Mouse (Mus musculus): Measurements from ENCODE around the gene Rfc1.

DNA sequence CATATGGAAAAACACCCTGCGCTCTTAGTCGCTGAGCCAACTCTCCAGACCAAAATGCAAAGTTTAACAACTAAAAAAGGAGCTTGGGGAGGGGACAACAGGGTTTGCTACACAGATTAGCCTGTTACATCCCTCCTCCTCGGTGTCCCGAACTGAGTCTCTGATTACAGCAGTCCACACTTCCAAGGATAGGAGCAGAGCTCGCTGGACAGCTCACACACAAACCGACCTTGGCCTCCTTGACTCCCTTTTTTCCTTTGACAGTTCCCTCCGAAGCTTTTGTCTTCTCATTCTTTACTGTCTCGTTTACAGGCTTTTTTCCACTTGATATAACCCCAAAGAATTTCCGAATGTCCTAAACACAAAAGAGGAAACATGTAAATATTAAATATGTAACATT is 16.3 kb downstream of the Rfc1 start:
- TF ChIP-seq EP300 (IDR thresholded peaks at IDR 0.05; ENCODE audit: low read depth) (no peak), CTCF (IDR thresholded peaks at IDR 0.05; ENCODE audit: low read depth) (no peak)
